Mouse (Mus musculus): ENCODE results near the gene Cdsn. TPM values are rescaled to one million over a fixed set of nuclear protein-coding genes. Genes with fewer than 3 reads are reported as not detected.

The Cdsn gene
- total RNA-seq, 1 experiment from 2014 or later: 0.43 TPM

DNA sequence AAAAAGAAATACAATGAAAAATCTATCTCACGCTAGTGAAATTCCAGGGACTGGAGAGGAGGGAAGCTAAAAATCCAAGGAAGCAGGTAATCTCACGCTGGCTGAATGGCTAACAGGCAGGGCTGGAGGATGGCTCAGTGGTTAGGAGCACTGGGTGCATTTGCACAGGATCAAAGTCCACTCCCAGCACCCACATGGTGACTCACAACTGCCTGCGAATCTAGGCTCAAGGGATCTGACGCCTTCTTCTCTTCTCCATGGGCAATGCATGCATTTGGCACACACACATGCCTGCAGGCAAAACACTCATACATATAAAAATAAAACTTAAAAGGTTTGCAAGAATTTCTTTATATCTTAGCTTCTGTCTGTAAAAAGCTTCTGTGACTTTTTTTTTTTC lies 14.5 kb upstream of the Cdsn start:
- DNase-seq: no peak

DNA sequence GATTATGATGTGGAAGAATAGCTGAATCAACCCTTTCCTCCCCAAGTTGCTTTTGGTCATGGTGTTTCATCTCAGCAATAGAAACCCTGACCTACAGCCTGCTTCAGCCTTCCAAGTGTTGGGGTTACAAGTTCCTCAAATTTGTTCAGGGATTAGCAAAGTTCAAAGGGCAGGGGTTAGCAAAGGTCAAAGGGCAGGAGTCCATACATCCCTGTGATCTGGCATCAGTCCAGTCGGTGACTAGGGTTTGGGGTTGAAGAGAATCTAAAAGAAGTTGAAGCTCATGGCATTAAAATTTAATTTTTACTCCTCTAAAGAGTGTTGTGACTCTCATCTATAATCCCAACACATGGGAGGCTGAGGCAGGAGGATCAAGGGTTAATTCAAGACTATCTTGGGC lies 13.5 kb upstream of the Cdsn start:
- DNase-seq: no peak

DNA sequence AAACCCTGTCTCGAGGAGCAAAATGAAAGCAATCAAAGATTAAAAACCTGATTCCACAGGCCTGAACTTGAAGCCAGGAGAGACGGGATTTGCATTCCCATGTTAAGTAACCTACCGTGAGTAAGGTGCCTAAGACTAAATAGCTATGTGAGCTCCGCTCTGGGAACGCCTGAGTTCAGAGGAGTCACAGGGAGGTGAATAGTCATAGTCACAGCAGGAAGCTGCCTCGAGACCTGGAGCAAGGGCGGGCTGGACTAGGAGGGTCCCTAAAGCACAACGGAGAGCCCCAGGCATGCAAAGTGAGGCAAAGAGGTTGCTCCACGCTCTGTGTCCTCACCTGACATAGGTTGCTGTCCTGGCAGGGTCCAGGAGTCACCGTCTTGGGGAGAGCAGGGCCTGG lies 12.4 kb upstream of the Cdsn start:
- DNase-seq: no peak

DNA sequence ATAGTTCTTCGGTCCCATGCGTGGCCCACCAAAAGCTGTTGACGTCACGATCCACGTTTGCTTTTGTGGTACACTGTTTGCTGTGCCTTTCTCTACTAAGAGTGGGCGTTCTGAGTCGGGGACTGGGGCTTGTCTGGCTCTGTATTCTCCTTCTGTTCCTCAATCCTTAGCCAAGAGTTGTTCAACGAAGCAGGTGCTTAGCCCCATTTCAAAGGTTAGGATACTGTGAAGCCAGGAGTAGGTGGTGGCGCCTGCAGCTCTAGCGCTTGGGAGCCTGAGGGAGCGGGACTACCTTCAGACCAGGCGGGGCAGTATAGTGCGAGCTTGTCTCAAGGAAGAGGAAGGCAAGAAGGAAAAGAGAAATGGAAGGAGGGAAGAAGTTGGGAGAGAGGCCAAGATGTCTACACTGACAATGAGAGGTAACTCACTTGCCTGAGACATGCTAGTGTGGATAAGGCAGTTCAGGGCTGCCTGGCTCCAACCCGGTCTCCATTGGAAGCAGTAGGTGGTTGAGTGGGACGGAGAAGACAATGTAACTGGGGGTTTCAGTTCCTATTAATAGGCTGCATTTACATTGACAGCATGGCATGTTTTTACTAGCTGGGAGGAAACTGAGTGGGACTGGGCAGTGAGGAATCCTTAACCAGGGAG lies 9.0 kb upstream of the Cdsn start:
- no peak for DNase-seq

DNA sequence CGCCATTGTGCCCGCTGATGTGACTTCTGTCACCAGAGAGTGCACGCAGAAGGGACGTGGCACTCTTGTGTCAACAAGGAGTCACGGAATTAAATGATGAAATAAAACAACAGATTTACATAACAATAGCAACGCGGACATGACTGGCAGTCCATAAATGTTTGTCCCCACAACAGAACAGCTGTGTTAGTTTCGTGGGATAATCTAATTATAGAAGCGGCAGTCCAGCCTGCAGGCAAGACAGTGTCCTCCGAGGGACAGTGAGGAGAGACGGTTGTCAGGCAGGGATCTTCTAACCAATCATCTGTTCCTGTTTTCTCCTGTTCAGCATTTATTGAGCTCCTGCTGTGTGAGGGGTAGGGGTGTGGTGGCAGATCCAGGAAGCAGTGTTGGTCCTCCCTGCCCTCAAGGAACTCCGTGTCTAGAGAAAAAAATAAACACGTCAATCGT lies 8.5 kb upstream of the Cdsn start:
- DNase-seq: no peak

DNA sequence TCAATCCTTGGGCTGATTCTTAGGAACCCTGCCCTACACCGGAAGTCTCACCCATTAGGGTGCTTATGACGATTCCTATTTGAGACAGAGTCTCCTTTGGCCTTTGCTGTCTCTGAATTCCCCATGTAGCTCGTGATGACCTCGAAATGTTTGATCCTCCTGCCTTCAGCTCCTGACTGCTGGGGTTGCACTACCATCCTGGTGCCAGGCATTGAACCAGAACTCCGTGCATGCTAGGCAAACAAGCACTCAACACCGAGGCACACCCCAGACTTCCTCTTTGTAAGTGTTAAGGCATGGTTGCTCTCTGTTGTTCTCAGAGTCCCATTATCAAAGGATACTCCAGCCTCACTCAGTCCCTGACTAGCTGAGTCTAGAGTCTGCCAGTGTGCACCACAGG lies 7.9 kb upstream of the Cdsn start:
- DNase-seq: no peak

DNA sequence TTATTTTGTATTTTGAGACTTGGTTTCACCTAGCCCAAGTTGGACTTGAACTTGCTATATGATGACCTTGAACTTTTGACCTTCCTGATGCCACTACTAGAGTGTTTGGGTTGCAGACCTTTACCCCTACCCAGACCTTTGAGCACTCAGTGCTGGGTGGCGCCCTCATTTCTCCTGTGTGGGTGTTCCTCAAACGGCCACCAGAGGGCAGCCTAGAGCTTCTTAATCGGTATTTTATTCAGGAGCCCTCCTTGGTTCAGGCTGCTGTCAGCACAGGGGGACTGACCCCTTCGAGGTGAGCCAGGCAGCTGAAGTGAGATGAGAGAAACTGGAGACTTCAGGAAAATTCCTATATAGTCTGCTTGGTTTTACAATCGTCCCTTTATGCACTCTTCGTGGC lies 7.2 kb upstream of the Cdsn start:
- DNase-seq: peak; percentile 52

DNA sequence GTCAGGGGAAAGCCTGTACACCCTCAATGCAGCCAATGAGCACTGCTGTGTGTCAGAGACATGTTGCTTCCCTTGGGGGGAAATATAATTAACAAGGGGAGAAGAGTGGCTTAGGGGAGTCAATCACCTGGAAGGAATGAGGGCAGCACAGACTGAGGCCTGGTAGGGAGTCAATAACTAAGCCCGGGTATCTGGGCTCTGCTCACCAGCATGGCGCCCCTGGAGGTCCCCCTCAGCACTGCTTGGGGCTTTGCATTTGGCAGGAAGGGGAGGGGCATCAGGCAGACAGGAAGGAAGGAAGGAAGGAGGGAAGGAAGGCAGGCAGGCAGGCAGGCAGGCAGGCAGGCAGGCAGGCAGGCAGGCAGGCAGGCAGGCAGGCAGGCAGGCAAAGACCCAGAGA lies 4.5 kb upstream of the Cdsn start:
- no peak for DNase-seq

DNA sequence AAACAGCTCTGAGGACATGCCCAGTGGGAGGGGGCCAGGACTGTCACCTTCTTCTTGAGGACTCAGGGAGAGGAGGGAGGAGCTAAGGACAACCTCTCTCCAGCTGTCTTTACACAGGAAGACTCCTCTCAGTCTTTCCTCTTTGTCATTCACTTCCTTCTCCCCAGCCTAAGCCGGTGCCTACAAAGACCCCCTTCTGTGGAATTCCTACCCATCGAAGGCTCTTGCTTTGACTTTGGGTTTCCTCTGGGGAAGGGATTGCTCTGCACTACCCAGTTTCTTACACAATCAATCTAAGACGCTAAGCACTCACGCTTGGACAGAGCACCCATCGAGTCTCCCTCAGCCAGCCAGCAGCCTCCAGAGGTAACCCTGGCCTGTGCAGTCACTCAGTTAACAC lies 3.3 kb upstream of the Cdsn start:
- no peak for DNase-seq

DNA sequence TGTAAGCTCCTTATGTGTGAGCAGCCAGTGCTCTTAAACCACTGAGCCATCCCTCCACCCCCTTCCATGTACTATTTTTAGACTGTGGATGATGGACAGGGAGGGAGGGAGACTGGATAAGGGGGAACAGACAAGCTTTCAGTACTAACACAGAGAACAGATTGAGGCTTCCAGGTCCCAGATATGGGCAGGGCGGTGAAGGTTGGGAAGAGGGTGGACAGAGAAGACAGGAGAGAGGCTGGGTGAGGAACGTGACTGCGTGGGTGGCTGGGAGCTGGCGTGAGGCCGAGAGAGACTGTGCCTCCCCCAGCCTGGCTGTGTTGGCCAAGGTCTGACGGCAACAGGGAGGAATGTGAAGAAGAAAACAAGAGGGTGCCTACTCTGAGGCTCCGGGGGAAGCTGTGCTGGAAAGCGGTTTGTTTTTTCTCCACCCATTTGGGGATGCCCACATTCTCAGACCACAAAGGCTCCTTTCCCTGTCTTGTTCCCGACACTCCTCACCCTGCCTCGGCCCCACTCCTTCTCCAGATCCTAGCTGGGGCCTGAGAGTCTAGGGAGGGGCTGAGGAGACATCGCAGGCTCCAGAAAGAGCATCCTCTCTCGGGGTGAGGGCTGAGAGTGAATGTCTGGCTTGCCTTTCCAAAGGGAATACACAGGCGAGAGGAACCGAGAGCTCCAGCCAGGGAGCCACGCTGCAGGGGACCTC lies 2.3 kb upstream of the Cdsn start:
- peak; percentile 85 for DNase-seq

DNA sequence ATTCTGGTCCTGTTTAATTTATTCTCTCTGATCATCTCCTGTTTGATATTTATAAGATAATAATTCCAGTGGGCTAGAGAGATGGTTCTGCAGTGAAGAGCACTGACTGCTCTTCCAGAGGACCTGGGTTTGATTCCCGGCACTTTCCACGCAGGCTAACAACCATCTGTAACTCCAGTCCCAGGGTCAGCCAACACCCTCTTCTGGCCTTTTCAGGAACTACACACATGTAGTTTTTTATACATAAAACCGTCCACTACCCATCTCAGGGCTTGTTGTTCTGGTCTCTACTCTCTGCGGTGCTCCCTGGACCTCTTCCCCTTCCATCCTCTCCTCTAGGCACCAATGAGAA lies 1.8 kb upstream of the Cdsn start:
- no peak for DNase-seq

DNA sequence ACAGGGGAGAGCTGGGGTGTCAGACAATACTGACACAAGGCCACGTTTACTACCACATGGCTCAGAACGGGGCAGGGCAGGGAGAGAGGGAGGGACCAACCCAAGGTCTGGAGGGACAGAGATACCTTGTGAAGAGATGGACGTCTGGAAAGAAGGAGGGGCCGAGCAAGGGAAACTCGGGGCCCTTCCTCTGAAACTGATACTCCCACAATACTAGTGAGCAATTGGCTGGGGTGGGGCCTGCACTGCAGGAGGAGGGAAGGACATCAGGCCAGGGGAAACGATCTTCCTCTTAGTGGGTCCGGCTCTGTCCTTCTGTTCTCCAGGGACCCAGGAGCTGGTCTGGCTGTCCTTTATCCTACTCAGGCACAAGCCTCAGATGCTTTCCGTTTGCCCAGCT lies 1.1 kb upstream of the Cdsn start:
- no peak for DNase-seq

DNA sequence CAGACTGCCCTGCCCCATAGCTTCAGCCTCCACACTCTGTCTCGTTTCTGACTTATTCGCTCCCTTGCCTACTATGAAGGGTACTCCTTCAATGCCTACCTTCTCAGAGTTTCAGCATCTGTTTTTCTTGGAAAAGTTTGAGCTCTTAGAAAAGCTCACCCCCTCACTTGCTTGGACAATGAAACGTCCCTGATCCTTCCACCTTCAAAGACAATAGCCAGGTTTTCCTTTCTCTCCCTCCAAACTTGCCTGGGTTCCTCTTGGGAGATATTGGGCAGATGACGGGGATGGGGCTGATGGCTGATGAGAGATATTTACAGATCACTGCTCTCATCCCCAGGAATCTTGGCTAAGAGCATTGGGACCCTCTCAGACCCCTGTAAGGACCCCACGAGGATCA lies 2.4 kb downstream of the Cdsn start:
- no peak for DNase-seq

DNA sequence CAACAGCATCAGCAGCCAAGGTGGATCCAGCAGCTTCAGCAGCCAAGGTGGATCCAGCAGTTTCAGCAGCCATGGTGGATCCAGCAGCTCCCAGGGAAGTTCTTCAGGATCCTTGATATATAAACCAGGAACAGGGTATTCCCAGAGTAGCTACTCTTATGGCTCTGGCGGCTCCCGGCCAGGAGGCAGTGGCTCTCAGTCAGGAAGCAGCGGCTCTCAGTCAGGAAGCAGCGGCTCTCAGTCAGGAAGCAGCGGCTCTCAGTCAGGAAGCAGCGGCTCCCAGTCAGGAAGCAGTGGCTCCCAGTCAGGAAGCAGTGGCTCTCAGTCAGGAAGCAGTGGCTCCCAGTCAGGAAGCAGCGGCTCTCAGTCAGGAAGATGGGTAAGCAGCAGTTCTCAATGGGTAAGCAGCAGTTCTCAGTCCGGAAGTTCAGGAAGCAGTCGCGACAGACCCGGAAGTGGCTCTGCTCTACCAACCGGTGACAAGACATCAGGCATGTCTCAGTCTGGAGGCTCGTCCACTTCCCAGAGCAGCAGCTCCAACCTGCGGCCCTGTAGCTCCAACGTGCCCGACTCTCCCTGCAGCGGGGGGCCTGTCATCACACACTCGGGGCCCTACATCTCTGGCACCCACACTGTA lies 3.0 kb downstream of the Cdsn start:
- no peak for DNase-seq

DNA sequence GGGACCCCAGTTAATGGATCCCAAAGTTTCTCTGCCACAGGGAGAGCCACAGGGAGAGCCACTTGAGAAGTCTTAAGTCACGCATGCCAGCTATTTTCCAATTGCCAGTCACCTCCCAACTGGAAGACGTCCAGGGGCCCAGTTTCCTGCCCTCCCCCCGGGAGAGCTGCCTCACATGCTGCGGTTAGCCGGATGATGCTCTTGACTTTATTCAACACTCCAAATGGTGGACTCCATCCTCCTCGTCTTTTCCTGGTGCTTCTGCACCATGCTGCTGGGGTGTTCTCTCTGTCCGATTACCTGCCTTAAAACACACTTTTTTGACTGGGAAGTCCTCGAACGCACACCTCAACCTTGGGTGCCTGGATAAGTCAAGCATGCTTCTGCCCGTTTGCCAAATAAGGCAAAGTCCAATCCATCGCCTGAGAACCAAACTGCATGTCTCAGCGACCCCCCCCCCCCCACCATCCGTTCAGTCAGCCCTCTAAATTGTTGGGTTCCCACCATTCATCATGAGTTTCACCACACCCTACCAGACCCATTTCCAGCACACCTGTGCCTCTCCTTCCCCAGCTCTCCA lies 4.3 kb downstream of the Cdsn start:
- no peak for DNase-seq

DNA sequence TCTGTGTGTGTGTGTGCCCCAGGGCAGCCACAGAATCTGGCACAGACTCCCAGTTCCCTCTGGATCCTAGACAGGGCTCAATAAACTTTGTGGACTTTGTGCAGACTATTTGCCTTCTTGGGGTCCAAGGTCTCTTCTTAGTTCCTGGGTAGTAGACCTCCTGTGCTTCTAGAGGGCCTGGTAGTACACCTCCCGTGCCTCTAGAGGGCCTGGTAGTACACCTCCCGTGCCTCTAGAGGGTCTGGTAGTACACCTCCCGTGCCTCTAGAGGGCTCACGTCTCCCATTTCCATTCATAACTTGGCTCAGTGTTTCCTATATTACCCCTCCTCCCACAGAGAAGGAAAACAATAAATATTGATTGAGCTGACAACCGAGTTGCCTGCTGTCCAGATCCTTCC lies 4.9 kb downstream of the Cdsn start:
- peak; percentile 49 for DNase-seq

DNA sequence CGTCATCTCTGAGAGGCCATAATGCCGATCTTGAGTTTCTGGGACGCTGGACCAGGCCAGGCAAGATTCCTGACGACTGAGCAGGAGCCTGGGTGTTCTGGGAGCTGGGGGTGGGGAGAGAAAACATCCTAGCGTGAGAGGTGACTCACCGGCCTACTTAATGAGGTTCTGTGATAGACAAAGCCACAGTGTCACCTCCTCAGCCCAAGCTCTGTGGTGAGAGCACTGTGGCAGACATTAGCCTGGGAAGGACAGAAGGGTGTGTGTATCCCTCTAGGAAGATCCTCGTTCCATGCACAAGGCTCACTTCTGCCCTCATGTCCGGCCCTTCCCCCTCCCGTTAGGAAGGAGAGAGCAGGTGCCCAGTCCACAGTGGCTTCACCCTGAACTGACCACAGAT lies 5.4 kb downstream of the Cdsn start:
- no peak for DNase-seq

DNA sequence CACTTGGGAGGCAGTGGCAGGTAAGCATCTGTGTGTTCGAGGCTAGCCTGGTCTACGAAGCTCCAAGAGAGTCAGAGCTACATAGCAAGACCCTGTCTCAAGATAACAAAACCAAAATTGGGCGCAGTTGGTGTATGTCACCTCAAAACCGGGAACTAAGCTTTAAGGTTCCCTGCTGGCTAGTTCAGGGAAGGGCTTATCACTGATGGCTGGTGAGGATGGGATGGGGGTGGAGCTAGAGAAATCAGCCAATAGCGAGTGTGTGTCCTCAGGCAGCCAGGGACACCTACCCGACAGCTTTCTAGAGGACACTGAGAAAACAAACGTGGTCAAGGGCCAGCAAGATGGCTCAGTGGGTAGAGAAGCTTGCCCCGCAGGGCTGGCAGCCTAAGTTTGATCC lies 6.3 kb downstream of the Cdsn start:
- DNase-seq: no peak

DNA sequence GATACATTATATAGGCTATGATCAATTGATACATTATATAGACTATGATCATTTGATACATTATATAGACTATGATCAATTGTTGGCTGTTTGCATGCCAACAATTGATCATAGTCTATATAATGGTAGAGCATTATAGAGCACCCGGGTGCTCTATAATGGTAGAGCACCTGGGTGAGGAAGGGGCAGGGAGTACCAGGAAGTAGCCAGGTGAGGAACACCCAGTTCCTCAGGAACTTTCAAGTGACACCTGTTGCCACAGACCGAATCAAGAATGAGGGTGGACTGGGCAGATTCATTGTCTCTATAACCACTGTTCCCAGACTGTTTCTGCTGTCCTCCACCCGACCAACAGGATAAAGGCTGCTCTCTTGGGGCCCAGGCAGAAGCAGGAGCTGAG lies 15.2 kb downstream of the Cdsn start, which contains the start of gene 2300002M23Rik:
Gene 2300002M23Rik (plus strand): TSS at position 301 of the 400 bp plus-strand sequence.
- no peak for DNase-seq

DNA sequence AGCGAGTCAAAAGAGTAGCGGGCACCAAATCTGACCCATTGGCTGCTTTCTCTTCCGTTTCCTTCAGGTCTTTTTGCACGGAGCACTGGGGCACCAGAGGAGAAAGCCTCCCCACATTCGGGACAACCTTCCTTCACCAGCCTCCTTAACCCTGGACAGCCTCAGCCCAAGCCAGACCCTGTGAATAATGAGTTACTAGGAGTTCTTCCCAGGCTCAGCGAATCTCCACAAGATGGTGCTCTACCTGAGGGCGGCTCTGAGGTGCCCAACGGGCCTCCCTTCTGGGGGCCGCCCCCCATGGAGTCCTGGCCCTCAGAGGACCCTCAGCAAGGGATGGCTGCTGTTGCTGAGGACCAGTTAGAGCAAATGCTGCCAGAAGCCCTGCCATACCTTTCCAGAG lies 15.8 kb downstream of the Cdsn start:
- DNase-seq: no peak

DNA sequence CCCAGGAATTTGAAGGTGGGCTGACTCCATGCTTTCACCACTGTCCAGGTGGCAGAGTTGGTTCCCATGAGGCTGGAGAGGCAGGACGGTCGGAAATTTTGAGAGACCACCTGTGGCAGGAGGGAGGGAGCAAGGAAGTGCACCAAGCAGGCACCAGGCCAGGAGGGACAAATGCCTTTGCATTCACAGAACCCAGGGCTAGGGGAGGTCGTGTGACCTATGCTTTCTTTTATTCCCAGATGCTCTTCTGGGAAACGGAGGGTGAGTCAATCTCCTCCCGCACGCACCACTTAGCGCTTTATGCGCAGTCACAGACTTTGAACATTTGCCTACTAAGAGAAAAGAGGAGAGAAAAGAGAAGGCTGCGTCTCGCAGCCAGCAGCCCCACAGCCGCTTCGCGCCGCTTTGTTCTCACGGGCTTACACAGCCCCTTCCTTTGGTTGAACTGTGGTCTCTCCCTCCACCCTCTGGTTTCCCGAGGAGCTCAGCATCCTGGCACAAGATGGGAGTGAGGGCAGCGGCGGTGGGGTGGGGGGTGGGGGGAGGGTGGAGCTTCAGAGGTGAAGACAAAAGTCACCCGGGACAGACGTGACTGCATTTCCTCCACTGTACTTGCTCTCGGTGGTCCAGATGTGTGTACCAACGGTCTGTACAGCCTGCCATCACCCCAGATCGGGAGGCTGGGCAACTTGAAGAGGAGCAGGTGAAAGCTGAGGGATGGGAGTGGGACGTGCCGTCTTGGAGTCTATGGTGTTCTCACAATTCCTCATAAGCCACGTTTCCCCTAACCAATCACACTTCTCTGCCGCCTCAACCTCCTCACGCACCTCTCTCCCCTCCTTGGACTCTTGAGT lies 17.4 kb downstream of the Cdsn start:
- no peak for DNase-seq

DNA sequence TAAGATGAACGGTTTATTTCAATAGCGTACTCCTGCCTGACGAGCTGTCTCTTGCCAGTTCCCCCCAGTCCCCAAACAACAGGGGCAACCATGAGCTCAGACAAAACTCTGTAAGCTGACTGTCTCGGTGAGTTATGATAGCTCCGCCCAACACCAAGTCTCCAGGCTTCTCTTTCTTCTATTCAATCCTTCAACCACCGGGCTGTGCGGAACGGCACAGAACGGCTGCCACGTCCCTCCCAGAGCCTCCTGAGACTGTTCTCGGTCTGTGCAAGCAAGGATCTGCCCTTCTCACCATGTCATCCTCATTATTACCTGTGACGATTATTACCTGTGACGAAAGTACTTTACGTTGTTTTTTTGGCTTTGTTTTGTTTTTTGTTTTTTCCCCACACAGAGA lies 18.9 kb downstream of the Cdsn start:
- no peak for DNase-seq

DNA sequence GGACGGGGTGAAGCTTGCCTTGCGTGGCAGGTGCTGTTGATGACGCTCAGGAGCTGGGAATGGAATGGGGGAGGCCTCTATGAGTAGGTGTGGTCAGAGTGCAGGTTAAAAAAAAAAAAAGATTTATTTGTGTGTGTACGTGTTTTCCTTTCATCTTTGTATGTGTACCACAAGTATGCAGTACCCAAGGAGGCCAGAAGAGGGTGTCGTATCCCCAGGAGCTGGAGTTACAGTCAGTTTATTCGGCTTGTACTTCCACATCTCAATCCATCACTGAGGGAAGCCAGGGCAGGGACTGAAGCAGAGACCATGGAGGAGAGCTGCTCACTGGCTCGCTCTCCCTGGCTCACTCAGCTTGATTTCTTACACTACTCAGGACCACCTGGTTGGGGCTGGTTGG lies 19.5 kb downstream of the Cdsn start:
- no peak for DNase-seq

Measured in adrenal gland, postnatal 25 days (tissue).